Mouse (Mus musculus): Measurements from ENCODE around the gene Zfp467. TPM values are rescaled to one million over a fixed set of nuclear protein-coding genes. Genes with fewer than 3 reads are reported as not detected.

The Zfp467 gene
- polyA plus RNA-seq, 1 experiment: 25.4 TPM

DNA sequence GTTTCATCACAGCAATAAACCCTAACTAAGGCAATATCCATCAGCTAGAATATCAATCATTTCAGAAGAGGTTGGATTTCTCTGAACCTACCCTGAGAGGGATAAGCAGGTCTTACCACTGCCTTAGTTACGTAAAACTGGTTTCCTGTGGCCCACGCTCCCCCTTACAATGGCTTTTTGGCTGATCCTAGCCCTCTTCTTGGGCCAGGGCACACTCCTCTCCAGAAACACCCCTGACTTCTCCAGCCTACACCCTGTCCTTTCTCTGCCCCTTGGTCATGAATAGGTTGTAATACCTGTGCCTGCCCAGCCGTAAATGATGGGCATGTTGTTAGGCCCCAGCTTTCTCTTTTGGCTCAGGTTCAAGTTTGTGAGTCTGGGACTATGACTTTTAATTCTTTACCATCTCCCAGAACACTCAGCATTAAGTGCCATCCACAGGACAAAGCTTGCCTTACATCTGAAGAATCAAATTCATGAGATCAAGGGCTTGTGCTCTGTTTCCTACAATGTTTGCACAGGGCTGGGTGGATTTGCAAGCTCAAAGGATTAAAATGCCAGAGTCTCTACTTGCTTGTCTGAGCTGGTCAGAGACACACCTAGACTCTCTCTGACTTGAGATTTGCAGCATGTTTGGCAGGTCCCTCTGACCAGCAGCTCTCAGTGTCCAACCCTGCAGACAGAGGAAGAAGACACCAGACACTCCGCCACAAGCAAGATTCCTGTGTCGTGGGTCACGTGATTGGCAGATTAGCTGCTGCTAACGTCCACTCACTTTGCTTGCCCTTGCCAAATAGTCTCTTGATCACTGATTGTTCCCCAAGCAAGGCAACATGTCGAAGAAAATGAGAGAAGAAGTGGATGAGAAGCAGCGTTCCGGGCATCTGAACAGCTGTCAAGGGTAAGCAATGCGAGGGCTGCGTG lies 12.5 kb downstream of the Zfp467 start:
- no peak for TF ChIP-seq POLR2A (IDR thresholded peaks at IDR 0.05; ENCODE audit: extremely low read depth, insufficient read depth, low read length)
- no peak for TF ChIP-seq CTCF (IDR thresholded peaks at IDR 0.05; ENCODE audit: extremely low read depth, insufficient read depth, low read length)
- Histone ChIP-seq H3K4me1 (ENCODE audit: control insufficient read depth, insufficient read depth, low read length) (peaks cover 2% of the 10 kb centered on the region; the same call in 1 of the 2 replicates), H3K4me3 (ENCODE audit: insufficient read depth, low read length) (no peak overlapping the region), H3K27ac (ENCODE audit: insufficient read depth, low read length) (no peak overlapping the region)

DNA sequence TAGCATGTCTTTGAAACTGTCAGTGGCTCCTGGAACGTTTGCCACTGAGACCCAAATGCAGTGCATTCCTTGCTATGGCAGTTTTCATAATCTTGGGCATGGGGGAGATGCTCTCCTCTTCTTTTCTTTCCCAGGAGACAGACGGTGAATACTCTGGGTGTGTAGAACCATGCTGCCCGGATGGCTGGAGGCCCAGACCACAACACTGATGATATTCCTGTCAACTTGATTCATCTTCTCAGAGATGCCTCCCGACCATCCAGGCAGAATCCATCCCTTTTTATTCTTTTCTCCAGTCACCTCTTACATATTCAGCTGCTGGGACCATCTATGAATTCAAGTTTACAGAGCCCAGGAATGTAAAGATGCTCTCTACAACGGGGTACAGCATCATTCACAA lies 14.9 kb downstream of the Zfp467 start:
- H3K27ac ChIP-seq (ENCODE audit: insufficient read depth, low read length): no peak overlapping the region
- no peaks in the 10 kb centered on the region for H3K4me1 ChIP-seq (ENCODE audit: control insufficient read depth, insufficient read depth, low read length)
- TF ChIP-seq CTCF (IDR thresholded peaks at IDR 0.05; ENCODE audit: extremely low read depth, insufficient read depth, low read length) (no peak), POLR2A (IDR thresholded peaks at IDR 0.05; ENCODE audit: extremely low read depth, insufficient read depth, low read length) (no peak)
- no peak overlapping the region for H3K4me3 ChIP-seq (ENCODE audit: insufficient read depth, low read length)

DNA sequence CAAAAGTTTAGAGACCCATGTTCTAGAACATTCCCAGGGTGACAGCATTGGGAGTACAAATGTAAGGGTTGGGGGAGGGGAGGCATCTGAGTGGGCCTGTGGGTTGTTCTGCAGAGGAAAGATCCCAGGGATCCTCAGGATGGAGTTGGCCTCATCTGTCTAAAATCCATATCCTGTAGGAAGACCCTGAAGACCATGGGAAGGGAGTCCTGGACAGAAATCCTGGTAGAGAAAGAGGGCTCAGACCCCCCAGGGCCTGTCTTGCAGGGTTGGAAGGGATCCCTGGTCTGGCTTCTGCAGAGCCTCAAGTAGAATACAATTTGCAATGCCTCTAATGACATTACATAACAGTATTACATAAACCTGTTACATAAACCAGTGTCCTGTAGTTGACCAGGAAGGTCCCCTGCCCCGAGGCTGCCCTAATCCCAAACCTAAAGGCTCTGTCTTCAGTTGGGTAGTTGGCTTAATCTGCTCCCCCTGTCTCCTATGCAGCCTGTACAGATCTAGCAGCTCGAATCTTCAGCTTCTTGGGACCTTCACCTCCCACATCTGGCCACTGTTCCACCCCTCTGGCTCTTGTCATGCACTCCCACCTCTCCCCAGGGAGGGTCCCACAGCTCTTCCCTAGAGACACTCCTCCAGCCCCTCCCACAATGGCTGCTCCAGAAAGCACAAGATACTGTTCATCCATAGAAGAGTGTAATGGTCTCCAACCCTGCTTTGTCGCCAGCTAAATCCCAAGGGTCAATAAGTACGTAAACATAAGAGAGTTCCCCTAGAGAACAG lies 16.7 kb downstream of the Zfp467 start:
- no peak overlapping the region for H3K27ac ChIP-seq (ENCODE audit: insufficient read depth, low read length)
- TF ChIP-seq POLR2A (IDR thresholded peaks at IDR 0.05; ENCODE audit: extremely low read depth, insufficient read depth, low read length): no peak
- TF ChIP-seq CTCF (IDR thresholded peaks at IDR 0.05; ENCODE audit: extremely low read depth, insufficient read depth, low read length): no peak
- H3K4me1 ChIP-seq (ENCODE audit: control insufficient read depth, insufficient read depth, low read length): no peaks in the 10 kb centered on the region
- no peak overlapping the region for H3K4me3 ChIP-seq (ENCODE audit: insufficient read depth, low read length)

DNA sequence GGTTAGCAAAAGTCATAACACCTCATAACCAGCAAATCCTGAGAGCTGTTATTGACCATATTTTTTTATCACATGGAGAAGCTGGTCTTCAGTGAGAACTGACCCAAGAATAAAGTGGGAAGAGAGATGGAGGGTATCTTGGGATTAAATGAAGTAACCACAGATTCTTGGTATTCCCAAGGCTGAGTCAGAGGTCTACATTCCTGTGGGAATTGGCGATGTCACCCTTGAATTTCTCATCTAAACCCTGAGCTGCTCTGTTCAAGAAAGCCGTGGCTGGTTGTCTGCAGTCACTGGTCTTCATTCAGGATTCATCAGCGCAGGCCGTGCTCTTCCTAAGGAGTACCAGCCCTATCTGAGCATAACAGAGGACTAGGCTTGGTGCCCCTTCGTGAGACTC lies 18.7 kb downstream of the Zfp467 start:
- Histone ChIP-seq H3K4me3 (ENCODE audit: insufficient read depth, low read length) (no peak overlapping the region), H3K4me1 (ENCODE audit: control insufficient read depth, insufficient read depth, low read length) (no peaks in the 10 kb centered on the region), H3K27ac (ENCODE audit: insufficient read depth, low read length) (no peak overlapping the region)
- TF ChIP-seq CTCF (IDR thresholded peaks at IDR 0.05; ENCODE audit: extremely low read depth, insufficient read depth, low read length) (no peak), POLR2A (IDR thresholded peaks at IDR 0.05; ENCODE audit: extremely low read depth, insufficient read depth, low read length) (no peak)

DNA sequence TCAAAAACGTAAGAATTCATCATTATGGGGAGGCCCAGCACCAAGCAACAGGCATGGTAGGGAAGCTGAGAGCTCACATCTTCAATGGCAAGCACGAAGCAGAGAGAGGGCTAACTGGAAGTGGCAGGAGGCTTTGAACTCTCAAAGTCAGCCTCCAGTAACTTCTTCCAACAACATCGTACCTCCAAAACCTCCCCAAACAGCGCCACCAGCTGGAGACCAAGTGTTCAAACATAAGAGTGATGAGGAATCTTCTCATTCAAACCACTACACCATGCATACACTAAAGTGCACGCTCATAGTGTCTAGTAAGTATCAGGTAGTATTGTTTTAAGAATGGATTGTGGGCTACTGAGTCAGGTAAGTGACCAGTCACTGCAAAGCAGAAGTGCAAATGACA lies 21.6 kb downstream of the Zfp467 start:
- TF ChIP-seq CTCF (IDR thresholded peaks at IDR 0.05; ENCODE audit: extremely low read depth, insufficient read depth, low read length): no peak
- TF ChIP-seq POLR2A (IDR thresholded peaks at IDR 0.05; ENCODE audit: extremely low read depth, insufficient read depth, low read length): no peak
- no peaks in the 10 kb centered on the region for H3K4me1 ChIP-seq (ENCODE audit: control insufficient read depth, insufficient read depth, low read length)
- H3K4me3 ChIP-seq (ENCODE audit: insufficient read depth, low read length): no peak overlapping the region
- H3K27ac ChIP-seq (ENCODE audit: insufficient read depth, low read length): no peak overlapping the region

DNA sequence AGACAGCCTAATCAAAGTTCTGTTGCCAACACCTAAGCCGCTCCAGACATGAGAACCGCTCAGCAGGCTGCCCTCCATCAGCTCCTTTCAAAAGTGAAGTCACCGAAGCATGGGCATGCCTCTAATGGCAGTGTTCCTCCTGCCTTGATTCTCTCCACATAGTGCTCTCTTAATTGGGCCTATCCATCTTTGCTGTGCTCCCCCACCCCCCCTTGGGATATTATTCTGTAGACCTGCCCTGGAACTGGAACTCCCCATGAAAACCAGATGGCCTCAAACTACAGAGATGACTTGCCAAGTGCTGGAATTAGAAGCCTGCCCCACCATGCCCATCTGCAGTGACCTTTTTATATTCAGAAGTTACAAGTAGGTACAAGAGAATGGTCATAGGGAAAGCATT lies 22.3 kb downstream of the Zfp467 start:
- H3K27ac ChIP-seq (ENCODE audit: insufficient read depth, low read length): no peak overlapping the region
- H3K4me3 ChIP-seq (ENCODE audit: insufficient read depth, low read length): no peak overlapping the region
- H3K4me1 ChIP-seq (ENCODE audit: control insufficient read depth, insufficient read depth, low read length): no peaks in the 10 kb centered on the region
- TF ChIP-seq POLR2A (IDR thresholded peaks at IDR 0.05; ENCODE audit: extremely low read depth, insufficient read depth, low read length): no peak
- no peak for TF ChIP-seq CTCF (IDR thresholded peaks at IDR 0.05; ENCODE audit: extremely low read depth, insufficient read depth, low read length)

DNA sequence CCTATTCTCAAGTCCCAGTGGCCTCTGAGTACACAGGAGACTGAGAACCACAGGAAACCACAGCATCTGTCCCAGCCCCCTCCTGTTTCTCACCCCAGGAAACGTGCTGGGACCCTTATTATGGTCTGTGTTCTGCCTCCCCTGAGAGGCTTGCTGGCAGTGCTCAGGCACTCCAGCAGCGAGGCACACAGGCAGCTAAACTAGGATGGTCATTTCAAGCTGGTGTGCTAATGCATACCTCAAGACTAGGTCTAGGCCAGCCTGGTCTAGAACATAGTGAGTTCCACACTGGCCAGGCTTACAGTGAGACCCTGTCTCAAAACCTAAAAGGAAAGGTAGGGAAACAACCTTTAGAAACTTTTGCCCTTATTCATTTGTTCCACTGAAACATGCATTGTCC lies 25.0 kb downstream of the Zfp467 start:
- Histone ChIP-seq H3K27ac (ENCODE audit: insufficient read depth, low read length) (no peak overlapping the region), H3K4me3 (ENCODE audit: insufficient read depth, low read length) (no peak overlapping the region), H3K4me1 (ENCODE audit: control insufficient read depth, insufficient read depth, low read length) (no peaks in the 10 kb centered on the region)
- TF ChIP-seq CTCF (IDR thresholded peaks at IDR 0.05; ENCODE audit: extremely low read depth, insufficient read depth, low read length) (no peak), POLR2A (IDR thresholded peaks at IDR 0.05; ENCODE audit: extremely low read depth, insufficient read depth, low read length) (no peak)

DNA sequence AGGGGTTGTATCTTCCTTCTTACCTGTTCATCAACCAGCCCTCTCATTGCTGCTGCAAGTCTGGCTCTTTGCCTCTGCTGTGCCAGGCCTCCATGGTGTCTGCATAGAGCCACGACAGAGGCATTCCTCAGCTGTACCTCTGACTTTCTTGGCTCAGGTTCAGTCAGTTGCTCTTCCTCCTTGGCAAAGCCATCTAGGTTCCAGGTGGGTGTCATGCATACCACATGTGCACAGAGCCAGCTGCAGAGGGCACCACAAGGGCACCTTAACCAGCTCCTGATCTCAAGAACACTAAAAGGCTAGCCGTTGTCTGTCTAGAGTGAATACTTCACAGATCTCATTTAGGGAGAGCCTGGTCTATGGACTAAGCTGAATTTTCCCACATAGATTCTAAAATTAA lies 29.1 kb downstream of the Zfp467 start:
- Histone ChIP-seq H3K4me1 (ENCODE audit: control insufficient read depth, insufficient read depth, low read length) (no peaks in the 10 kb centered on the region), H3K4me3 (ENCODE audit: insufficient read depth, low read length) (no peak overlapping the region), H3K27ac (ENCODE audit: insufficient read depth, low read length) (no peak overlapping the region)
- TF ChIP-seq CTCF (IDR thresholded peaks at IDR 0.05; ENCODE audit: extremely low read depth, insufficient read depth, low read length) (no peak), POLR2A (IDR thresholded peaks at IDR 0.05; ENCODE audit: extremely low read depth, insufficient read depth, low read length) (no peak)

DNA sequence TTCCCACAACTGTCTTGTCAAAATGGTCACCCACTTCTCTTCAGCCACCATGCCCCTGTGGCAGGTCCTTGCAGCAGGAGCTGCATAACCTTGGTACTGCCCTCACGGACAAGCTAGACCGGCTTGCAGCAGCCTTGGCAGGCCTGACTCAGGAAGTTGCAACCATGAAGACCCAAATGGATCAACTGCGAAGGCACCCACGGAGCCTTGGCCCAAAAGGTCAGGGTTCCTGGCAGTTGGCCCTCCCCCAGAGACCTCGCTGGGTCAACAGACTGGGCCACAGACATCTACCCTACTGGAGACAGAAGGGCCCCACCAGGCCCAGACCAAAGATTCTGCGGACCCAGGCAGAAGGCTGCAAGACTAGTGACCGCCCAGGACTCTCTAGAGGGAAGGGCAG lies 30.0 kb downstream of the Zfp467 start:
- Histone ChIP-seq H3K4me3 (ENCODE audit: insufficient read depth, low read length) (no peak overlapping the region), H3K27ac (ENCODE audit: insufficient read depth, low read length) (no peak overlapping the region), H3K4me1 (ENCODE audit: control insufficient read depth, insufficient read depth, low read length) (0 out of 2 replicates have a peak, but pooled peaks cover 1% of the 10 kb centered on the region)
- TF ChIP-seq POLR2A (IDR thresholded peaks at IDR 0.05; ENCODE audit: extremely low read depth, insufficient read depth, low read length) (no peak), CTCF (IDR thresholded peaks at IDR 0.05; ENCODE audit: extremely low read depth, insufficient read depth, low read length) (no peak)

Data from cortical plate, adult 2 months (tissue).